Mouse (Mus musculus): ENCODE measurements around the gene Wasl. TPM values are rescaled to one million over a fixed set of nuclear protein-coding genes. Genes with fewer than 3 reads are reported as not detected.

The Wasl gene
- polyA plus RNA-seq (2012; rRNA removed; ENCODE audit: low replicate concordance), result 130 and 196 TPM in 2 replicates

DNA sequence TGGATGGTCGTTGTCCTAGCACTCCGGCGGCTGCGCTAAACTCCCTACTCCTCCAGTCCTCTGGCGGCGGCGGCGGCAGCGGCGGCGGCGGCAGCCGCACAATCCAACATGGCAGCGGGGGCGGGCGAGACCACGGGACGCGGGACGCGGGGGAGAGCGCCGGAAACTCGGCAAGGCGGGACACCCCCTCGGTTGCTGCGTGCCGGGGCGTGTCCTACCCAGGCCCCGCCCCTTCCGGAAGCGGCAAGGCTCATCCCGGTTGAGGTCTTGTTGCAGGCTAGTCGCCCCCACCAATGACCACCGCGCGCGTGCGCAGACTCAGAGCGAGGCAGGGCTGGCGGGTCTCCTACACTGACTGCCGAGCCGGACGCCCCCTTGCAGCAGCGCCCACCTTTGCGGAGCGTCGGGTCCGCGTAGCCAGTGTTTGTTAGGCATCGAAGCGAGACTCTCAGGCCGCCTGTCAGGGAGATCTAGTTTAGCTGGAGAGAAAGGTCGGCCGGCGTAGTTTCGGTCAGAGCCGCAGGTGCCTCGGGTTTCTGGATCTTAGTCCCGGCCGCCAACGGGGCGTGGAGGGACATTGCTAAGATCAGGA is at the start of gene Wasl:
TSS of gene Wasl (minus strand) at position 143 of the 592 bp plus-strand sequence.

GRCm38 (mm10) chr6:24597500-24597899 is 67.3 kb downstream of the Wasl start, which contains the start of gene Lmod2:
TSS of gene Lmod2 (plus strand) at chr6:24597762.

Other genes with a start within 250 kb of the Wasl start
- gene Iqub, start 149.9 kb downstream of the Wasl start, polyA plus RNA-seq (2012; rRNA removed; ENCODE audit: low replicate concordance), result not detected in 2 replicates
- gene Ndufa5, start 137.0 kb downstream of the Wasl start, polyA plus RNA-seq (2012; rRNA removed; ENCODE audit: low replicate concordance), result 0.51 and 0.94 TPM in 2 replicates
- not detected in 2 replicates for gene Asb15, start 136.9 kb downstream of the Wasl start, polyA plus RNA-seq (2012; rRNA removed; ENCODE audit: low replicate concordance)
- gene Lmod2, start 67.2 kb downstream of the Wasl start, polyA plus RNA-seq (2012; rRNA removed; ENCODE audit: low replicate concordance), result not detected in 2 replicates
- not detected in 2 replicates for gene Hyal6, start 68.2 kb upstream of the Wasl start, polyA plus RNA-seq (2012; rRNA removed; ENCODE audit: low replicate concordance)
- gene Hyal4, start 83.3 kb upstream of the Wasl start, polyA plus RNA-seq (2012; rRNA removed; ENCODE audit: low replicate concordance), result not detected in 2 replicates
- not detected in 2 replicates for gene Spam1, start 126.2 kb upstream of the Wasl start, polyA plus RNA-seq (2012; rRNA removed; ENCODE audit: low replicate concordance)
- not detected in 2 replicates for gene Hyal5, start 193.0 kb upstream of the Wasl start, polyA plus RNA-seq (2012; rRNA removed; ENCODE audit: low replicate concordance)

Data from duodenum, adult 2 months (tissue).